Mouse (Mus musculus) ovary, postnatal 36 days (tissue): ENCODE data around the gene Wdr54.
A peak's percentile ranks its signal among the peaks of the same experiment; 100 is the strongest.

ENCODE experiments used
- DNase-seq: peaks from one replicate; pipeline ENCODE4 v3.0.0; 2022; ENCODE audit warnings: low spot score, mixed read lengths

Wdr54 gene

DNA sequence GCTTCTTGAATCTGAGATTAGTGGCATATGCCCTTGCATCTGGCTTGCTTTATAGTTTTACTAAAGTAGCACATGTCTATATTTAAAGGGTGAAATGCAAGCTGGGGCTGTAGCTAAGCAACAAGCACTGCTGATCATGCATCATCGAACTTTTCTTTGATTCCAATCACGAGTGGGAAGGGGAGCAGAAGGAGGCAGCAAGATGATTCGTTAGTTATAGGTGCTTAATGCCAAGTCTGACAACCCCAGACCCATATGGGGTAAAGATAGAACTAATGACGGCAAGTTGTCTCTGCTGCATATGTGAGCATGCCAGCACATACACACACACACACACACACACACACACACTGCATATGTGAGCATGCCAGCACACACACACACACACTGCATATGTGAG is 52.0 kb downstream of the Wdr54 start:
- no peak for DNase-seq

DNA sequence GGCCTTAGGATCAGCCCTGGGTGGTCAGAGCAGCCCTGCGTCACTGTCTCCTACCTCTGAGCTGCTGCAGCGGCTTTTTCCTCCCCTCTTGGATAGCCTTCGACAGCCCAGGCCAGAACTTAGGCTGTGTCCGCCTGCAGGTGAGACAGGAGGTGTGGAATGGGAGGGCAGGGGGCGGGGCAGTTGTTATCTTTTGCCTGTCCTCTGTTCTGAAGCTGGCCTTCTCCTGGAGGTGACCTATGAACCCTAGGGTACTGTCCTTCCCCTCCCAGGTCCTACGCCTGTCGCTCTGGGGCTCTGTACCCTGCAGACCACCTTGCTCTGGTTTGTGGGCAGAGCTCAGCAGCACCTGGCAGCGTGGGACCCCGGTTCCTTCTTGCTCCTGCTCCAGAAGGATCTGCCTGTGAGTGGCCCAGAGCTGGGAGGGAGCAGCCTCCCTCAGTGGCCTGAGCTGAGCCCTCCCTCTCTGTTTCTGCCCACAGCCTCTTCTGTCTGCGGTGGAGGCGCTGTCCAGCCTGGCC is 53.0 kb downstream of the Wdr54 start:
- DNase-seq = no peak

DNA sequence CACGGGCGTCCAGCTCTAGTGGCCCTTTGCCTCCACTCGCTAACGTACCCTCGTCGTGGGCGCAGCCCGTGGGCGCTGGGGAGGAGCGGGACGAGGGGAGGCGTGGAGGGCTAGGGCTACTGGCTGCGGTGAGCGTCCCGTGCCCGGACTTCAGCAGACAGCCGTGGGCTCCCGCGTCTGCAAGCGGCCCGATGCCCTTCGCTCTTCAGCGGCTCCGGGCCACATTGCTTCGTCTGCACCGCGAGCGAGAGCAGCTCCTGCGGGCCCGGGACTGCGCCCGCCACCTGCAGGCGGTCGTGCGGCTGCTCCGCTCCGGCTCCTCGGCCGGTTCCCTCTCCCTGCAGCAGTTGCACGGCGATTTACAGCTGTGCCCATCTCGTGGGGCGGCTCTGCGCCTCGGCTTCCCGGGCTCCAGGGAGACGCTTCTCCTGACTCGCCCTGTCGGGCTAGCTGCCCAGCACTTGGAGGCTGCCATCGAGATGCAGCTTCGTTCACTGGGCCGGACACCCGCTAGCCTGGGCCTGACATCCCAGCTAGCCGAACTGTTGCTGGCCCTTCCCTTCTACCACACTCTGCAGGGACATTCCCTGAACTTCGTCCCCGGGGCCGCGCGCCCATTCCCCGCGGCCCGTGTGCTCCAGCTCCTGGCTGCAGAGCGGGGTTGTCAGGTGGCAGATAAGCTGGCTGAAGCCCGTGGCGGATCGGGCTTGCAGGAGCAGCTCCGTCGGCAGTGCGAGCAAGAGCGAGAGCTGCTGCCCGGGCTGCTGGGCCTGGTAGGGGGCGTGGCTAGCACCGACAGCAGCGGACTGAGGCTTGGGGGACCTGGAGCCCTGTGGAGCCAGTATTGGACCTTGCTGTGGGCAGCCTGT is 54.3 kb downstream of the Wdr54 start:
- peak; percentile 73 for DNase-seq

DNA sequence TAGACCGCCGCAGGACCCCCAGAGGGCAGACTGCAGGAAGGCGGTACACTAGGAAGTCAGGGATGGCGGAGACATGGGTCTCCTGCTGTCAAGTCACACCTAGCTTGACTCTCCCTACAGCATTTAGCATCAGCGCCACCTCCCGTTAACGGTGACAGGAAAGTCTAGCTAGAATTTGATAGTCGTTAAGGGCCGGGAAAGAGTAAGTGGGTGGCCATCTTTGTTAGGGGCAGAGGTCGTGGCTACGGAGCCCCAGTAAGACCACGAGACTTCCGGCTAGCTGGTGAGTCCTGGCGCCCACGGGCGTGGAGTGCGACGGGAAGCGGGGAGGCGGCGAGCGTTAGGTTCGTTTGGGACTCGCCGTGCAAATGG is 54.9 kb downstream of the Wdr54 start, which contains the start of the genes Ccdc142 and Gm42688:
Gene Ccdc142, plus strand, starts transcription at position 286 of the 372 bp plus-strand sequence.
Gene Gm42688, plus strand, starts transcription at position 302 of the 372 bp plus-strand sequence.
- peak; percentile 87 for DNase-seq
